Mouse (Mus musculus) spleen, postnatal 36 days (tissue): ENCODE measurements around the gene M6pr.
"Not testable (repeated sequence)": the region's sequence is repeated elsewhere in the genome, so short reads cannot be mapped to it uniquely, and the experiment has no call there.

Experiments
- DNase-seq, 2 experiments: peaks; one replicate each; pipeline ENCODE4 v3.0.0; 2022; ENCODE audit warnings: low spot score in 2 of 2, mixed read lengths in 1 of 2

M6pr gene

GRCm38 (mm10) chr6:122340349-122341000 is 32.0 kb downstream of the M6pr start, which contains the start of gene Phc1:
TSS of gene Phc1 (minus strand) at chr6:122340561.
- peak; percentile 8 to 29 for DNase-seq

GRCm38 (mm10) chr6:122341038-122341810 is 32.7 kb downstream of the M6pr start:
- DNase-seq = no peak

- no peak for DNase-seq
Measured at GRCm38 (mm10) chr6:122342125-122342524, 33.6 kb downstream of the M6pr start.

GRCm38 (mm10) chr6:122343719-122344118 is 35.2 kb downstream of the M6pr start:
- peak; percentile 3 to 12 for DNase-seq

- no peak for DNase-seq
Measured at GRCm38 (mm10) chr6:122344386-122345116, 36.0 kb downstream of the M6pr start.

GRCm38 (mm10) chr6:122345731-122346130 is 37.2 kb downstream of the M6pr start:
- DNase-seq = no peak

GRCm38 (mm10) chr6:122346399-122346798 is 37.9 kb downstream of the M6pr start:
- no peak for DNase-seq

- not testable (repeated sequence) for DNase-seq
Measured at GRCm38 (mm10) chr6:122347326-122347725, 38.8 kb downstream of the M6pr start.

GRCm38 (mm10) chr6:122355909-122356308 is 47.4 kb downstream of the M6pr start:
- no peak for DNase-seq

GRCm38 (mm10) chr6:122357089-122357488 is 48.6 kb downstream of the M6pr start:
- DNase-seq = no peak

GRCm38 (mm10) chr6:122365706-122366105 is 57.2 kb downstream of the M6pr start:
- DNase-seq = no peak

GRCm38 (mm10) chr6:122366287-122366686 is 57.8 kb downstream of the M6pr start:
- DNase-seq = no peak

GRCm38 (mm10) chr6:122366976-122367375 is 58.5 kb downstream of the M6pr start:
- DNase-seq = no peak
